Mouse (Mus musculus) lung, embryonic 15.5 days (tissue): ENCODE data around the gene Rpl27a. TPM values are rescaled to one million over a fixed set of nuclear protein-coding genes. Genes with fewer than 3 reads are reported as not detected.
A peak's percentile ranks its signal among the peaks of the same experiment; 100 is the strongest.

ENCODE experiments used
- ATAC-seq: fragments of 200-750 bp; cut with Nextera tagmentation; 2 replicates; pipeline ENCODE4 v1.8.0; 2017; ENCODE audit warnings: moderate number of reproducible peaks, borderline replicate concordance; ENCODE audit not compliant: low FRiP score, low TSS enrichment; ENCODE audit errors: extremely low read depth
- H3K27ac ChIP-seq: fragments of 300-500 bp; sonication (generic); 2 replicates; pipeline ENCODE4 v1.5.1; 2015; ENCODE audit warnings: moderate library complexity, mild to moderate bottlenecking, inconsistent platforms
- H3K27me3 ChIP-seq: fragments of 300-500 bp; sonication (generic); 2 replicates; pipeline ENCODE4 v1.6.1; 2015; ENCODE audit warnings: inconsistent platforms
- H3K36me3 ChIP-seq: fragments of 300-500 bp; sonication (generic); 2 replicates; pipeline ENCODE4 v1.6.1; 2015; ENCODE audit warnings: inconsistent platforms
- H3K4me1 ChIP-seq: fragments of 300-500 bp; sonication (generic); 2 replicates; pipeline ENCODE4 v1.6.1; 2015; ENCODE audit warnings: inconsistent platforms
- H3K4me2 ChIP-seq: fragments of 300-500 bp; sonication (generic); 2 replicates; pipeline ENCODE4 v1.6.1; 2015; ENCODE audit warnings: inconsistent platforms, mild to moderate bottlenecking, moderate library complexity
- H3K4me3 ChIP-seq: fragments of 300-500 bp; sonication (generic); 2 replicates; pipeline ENCODE4 v1.5.1; 2015; ENCODE audit warnings: mild to moderate bottlenecking, inconsistent platforms
- H3K9ac ChIP-seq: fragments of 300-500 bp; sonication (generic); 2 replicates; pipeline ENCODE4 v1.6.1; 2015; ENCODE audit warnings: inconsistent platforms
- H3K9me3 ChIP-seq: fragments of 300-500 bp; sonication (generic); 2 replicates; pipeline ENCODE4 v1.6.1; 2016; ENCODE audit warnings: inconsistent platforms
- WGBS: fragments of 180-500 bp; shearing (Covaris S2); methylation state at CpG from one replicate; pipeline ENCODE4 v1.1.7; 2015; 5-methylcytosine and 5-hydroxymethylcytosine counted together
- polyA plus RNA-seq: library from polyadenylated mRNA; unstranded; fragments of >200 nt; fragmentation: Nextera tagmentation; extraction: Ambion mirVana; gene quantifications from 2 replicates; pipeline ENCODE4 v1.2.1, GENCODE M21; 2015

Rpl27a gene
- polyA plus RNA-seq, 1 experiment from 2014 or later = 136 TPM

- Histone ChIP-seq H3K9me3 (no peaks in the 10 kb centered on the region), H3K4me2 (no peak overlapping the region), H3K9ac (no peak overlapping the region), H3K27ac (no peak overlapping the region), H3K4me3 (no peak overlapping the region), H3K4me1 (peaks cover 3% of the 10 kb centered on the region; the same call in 1 of the 2 replicates), H3K27me3 (no peaks in the 10 kb centered on the region), H3K36me3 (no peaks in the 10 kb centered on the region)
- 62% methylated on average over 2 of the region's 2 CpGs for WGBS
- no peak for ATAC-seq
Measured at GRCm38 (mm10) chr7:109510799-109511198, 8.1 kb upstream of the Rpl27a start.

- Histone ChIP-seq H3K9me3 (no peaks in the 10 kb centered on the region), H3K4me3 (no peak overlapping the region), H3K4me2 (no peak overlapping the region), H3K9ac (no peak overlapping the region), H3K27me3 (no peaks in the 10 kb centered on the region), H3K27ac (no peak overlapping the region), H3K4me1 (peaks cover 3% of the 10 kb centered on the region; the same call in 1 of the 2 replicates), H3K36me3 (no peaks in the 10 kb centered on the region)
- WGBS = 82% methylated on average over 3 of the region's 3 CpGs
- ATAC-seq = no peak
Measured at GRCm38 (mm10) chr7:109511838-109512237, 7.1 kb upstream of the Rpl27a start.

- Histone ChIP-seq H3K4me2 (no peak overlapping the region), H3K4me1 (peaks cover 22% of the 10 kb centered on the region), H3K9ac (no peak overlapping the region), H3K36me3 (peaks cover 8% of the 10 kb centered on the region), H3K4me3 (no peak overlapping the region), H3K9me3 (no peaks in the 10 kb centered on the region), H3K27me3 (no peaks in the 10 kb centered on the region), H3K27ac (no peak overlapping the region)
- ATAC-seq = no peak
- WGBS = 72% methylated on average over 3 of the region's 3 CpGs
Measured at GRCm38 (mm10) chr7:109516500-109516899, 2.4 kb upstream of the Rpl27a start.

- peak overlapping the region; percentile 58 for H3K4me2 ChIP-seq
- no peak for ATAC-seq
- H3K9me3 ChIP-seq = no peaks in the 10 kb centered on the region
- WGBS = 11% methylated on average over 10 of the region's 10 CpGs
- H3K4me1 ChIP-seq = peaks cover 32% of the 10 kb centered on the region
- peak overlapping the region; percentile 97 for H3K27ac ChIP-seq
- peak overlapping the region; percentile 69 for H3K4me3 ChIP-seq
- H3K27me3 ChIP-seq = no peaks in the 10 kb centered on the region
- H3K9ac ChIP-seq = peak overlapping the region; percentile 53
- H3K36me3 ChIP-seq = peaks cover 25% of the 10 kb centered on the region
Measured at GRCm38 (mm10) chr7:109518036-109518681, 788 bp upstream of the Rpl27a start.

GRCm38 (mm10) chr7:109519936-109520335 lies 989 bp downstream of the Rpl27a start:
- Histone ChIP-seq H3K4me1 (peaks cover 32% of the 10 kb centered on the region), H3K4me3 (peak overlapping the region; percentile 69), H3K4me2 (peak overlapping the region; percentile 79), H3K27me3 (no peaks in the 10 kb centered on the region), H3K36me3 (peaks cover 43% of the 10 kb centered on the region), H3K9ac (peak overlapping the region; percentile 95), H3K27ac (peak overlapping the region; percentile 97), H3K9me3 (no peaks in the 10 kb centered on the region)
- no peak for ATAC-seq
- 1% methylated on average over 10 of the region's 10 CpGs for WGBS

GRCm38 (mm10) chr7:109522084-109522483 lies 3.1 kb downstream of the Rpl27a start:
- Histone ChIP-seq H3K27ac (no peak overlapping the region), H3K4me3 (no peak overlapping the region), H3K9ac (no peak overlapping the region), H3K27me3 (no peaks in the 10 kb centered on the region), H3K4me2 (no peak overlapping the region), H3K36me3 (peaks cover 60% of the 10 kb centered on the region), H3K4me1 (peaks cover 32% of the 10 kb centered on the region), H3K9me3 (no peaks in the 10 kb centered on the region)
- no peak for ATAC-seq
- WGBS = 70% methylated on average over 5 of the region's 5 CpGs

GRCm38 (mm10) chr7:109523304-109523703 lies 4.4 kb downstream of the Rpl27a start:
- H3K4me2 ChIP-seq = no peak overlapping the region
- H3K4me3 ChIP-seq = no peak overlapping the region
- H3K27me3 ChIP-seq = no peaks in the 10 kb centered on the region
- H3K27ac ChIP-seq = no peak overlapping the region
- no peak overlapping the region for H3K9ac ChIP-seq
- ATAC-seq = no peak
- no peaks in the 10 kb centered on the region for H3K9me3 ChIP-seq
- H3K4me1 ChIP-seq = peaks cover 24% of the 10 kb centered on the region
- H3K36me3 ChIP-seq = peaks cover 73% of the 10 kb centered on the region
- 56% methylated on average over 2 of the region's 2 CpGs for WGBS

- no peaks in the 10 kb centered on the region for H3K27me3 ChIP-seq
- H3K9ac ChIP-seq = no peak overlapping the region
- no peak for ATAC-seq
- peaks cover 76% of the 10 kb centered on the region for H3K36me3 ChIP-seq
- no peak overlapping the region for H3K4me2 ChIP-seq
- no peak overlapping the region for H3K27ac ChIP-seq
- peaks cover 24% of the 10 kb centered on the region for H3K4me1 ChIP-seq
- 61% methylated on average over 6 of the region's 6 CpGs for WGBS
- H3K4me3 ChIP-seq = no peak overlapping the region
- no peaks in the 10 kb centered on the region for H3K9me3 ChIP-seq
Measured at GRCm38 (mm10) chr7:109523741-109524441, 4.9 kb downstream of the Rpl27a start.

- Histone ChIP-seq H3K27me3 (no peaks in the 10 kb centered on the region), H3K27ac (peak overlapping the region; percentile 24; the same call in 1 of the 2 replicates), H3K9me3 (no peaks in the 10 kb centered on the region), H3K4me1 (peaks cover 24% of the 10 kb centered on the region), H3K36me3 (peaks cover 76% of the 10 kb centered on the region), H3K4me3 (no peak overlapping the region), H3K9ac (no peak overlapping the region), H3K4me2 (no peak overlapping the region)
- ATAC-seq = no peak
Measured at GRCm38 (mm10) chr7:109524442-109524744, 5.4 kb downstream of the Rpl27a start.

- WGBS = 71% methylated on average over 3 of the region's 3 CpGs
Measured at GRCm38 (mm10) chr7:109524763-109525162, 5.8 kb downstream of the Rpl27a start.

GRCm38 (mm10) chr7:109525740-109526663 lies 7.1 kb downstream of the Rpl27a start:
- Histone ChIP-seq H3K9me3 (no peaks in the 10 kb centered on the region), H3K36me3 (peaks cover 84% of the 10 kb centered on the region), H3K27ac (no peak overlapping the region), H3K9ac (no peak overlapping the region), H3K4me3 (no peak overlapping the region), H3K4me1 (peaks cover 14% of the 10 kb centered on the region; the same call in 1 of the 2 replicates), H3K27me3 (no peaks in the 10 kb centered on the region), H3K4me2 (no peak overlapping the region)
- 68% methylated on average over 16 of the region's 16 CpGs for WGBS
- no peak for ATAC-seq

More at GRCm38 (mm10) chr7:109524763-109525162, 5.8 kb downstream of the Rpl27a start:
- no peak overlapping the region for H3K4me3 ChIP-seq
- H3K27ac ChIP-seq = peak overlapping the region; percentile 24; the same call in 1 of the 2 replicates
- no peak for ATAC-seq
- H3K9me3 ChIP-seq = no peaks in the 10 kb centered on the region
- H3K27me3 ChIP-seq = no peaks in the 10 kb centered on the region
- peaks cover 77% of the 10 kb centered on the region for H3K36me3 ChIP-seq
- no peak overlapping the region for H3K9ac ChIP-seq
- H3K4me1 ChIP-seq = peaks cover 24% of the 10 kb centered on the region
- no peak overlapping the region for H3K4me2 ChIP-seq
